Comparison of ENCODE assay signal across 8 mouse cellular contexts in the genomic region with DNA sequence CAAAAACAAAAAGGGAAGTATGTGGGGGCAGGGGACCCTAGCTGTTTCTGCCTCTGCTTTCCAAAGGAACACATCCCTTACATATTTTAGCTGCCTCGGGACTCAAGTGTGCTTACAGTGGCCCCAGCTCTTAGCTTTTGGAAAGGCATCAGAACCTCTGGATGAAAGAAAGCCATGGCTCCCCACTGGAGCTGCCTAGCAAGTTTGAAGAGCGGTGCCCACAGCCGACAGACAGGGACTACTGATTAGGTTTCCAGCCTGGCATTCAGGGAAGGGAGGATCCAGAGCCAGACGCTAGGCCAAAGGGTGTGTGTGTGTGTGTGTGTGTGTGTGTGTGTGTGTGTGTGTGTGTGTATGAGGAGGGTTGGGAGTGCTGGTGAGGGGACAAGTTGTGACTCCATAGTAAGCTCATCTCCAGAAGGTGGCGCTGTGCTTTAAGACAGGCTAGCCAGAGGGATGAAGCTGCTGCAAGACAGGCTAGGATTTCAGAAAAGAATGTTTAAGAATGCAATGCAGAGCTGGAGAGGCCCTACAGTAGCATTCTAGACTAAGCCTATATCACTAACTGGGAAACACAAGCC.
DNase-seq lines count a peak whose midpoint lies in the region; ATAC-seq and TF ChIP-seq lines count a peak whose summit lies in the region.

No protein-coding gene starts in this region.

- no peak for TF ChIP-seq EP300 in MEL (IDR thresholded peaks at IDR 0.05; ENCODE audit: low read depth in 1 of 2, low read length in 2 of 2)

- H3K27ac ChIP-seq in MEL (ENCODE audit: control insufficient read depth, low read depth, low read length): no peak overlapping the region
- no peak overlapping the region for H3K27ac ChIP-seq in forebrain, embryonic 14.5 days (ENCODE audit: low read depth, low read length)

- peak; percentile 36 to 66 (median 66); a peak in 5 of 6 replicates for TF ChIP-seq CTCF in MEL (IDR thresholded peaks at IDR 0.05 in 2 of 3, conservative IDR thresholded peaks at IDR 0.05 in 1 of 3; ENCODE audit: control insufficient read depth in 1 of 3, insufficient read depth in 1 of 3, low read depth in 2 of 3, low read length in 3 of 3, poor library complexity in 1 of 3, severe bottlenecking in 1 of 3)

- H3K4me1 ChIP-seq in MEL (ENCODE audit: control insufficient read depth in 1 of 2, insufficient read depth in 2 of 2, low read length in 2 of 2): peaks cover 0 to 7% of the 10 kb centered on the region in 2 experiments; a peak in 2 of 4 replicates
- H3K4me1 ChIP-seq in forebrain, embryonic 14.5 days (ENCODE audit: control insufficient read depth, insufficient read depth, low read length): peaks cover 6% of the 10 kb centered on the region

- H3K36me3 ChIP-seq in MEL (ENCODE audit: control insufficient read depth in 1 of 2, insufficient read depth in 2 of 2, low read length in 2 of 2): peaks cover 0 to 5% of the 10 kb centered on the region in 2 experiments; a peak in 2 of 4 replicates
- no peaks in the 10 kb centered on the region for H3K36me3 ChIP-seq in forebrain, embryonic 14.5 days (ENCODE audit: control insufficient read depth, insufficient read depth, low read length)

- intact Hi-C loops in heart, postnatal 36 days (cut with DNase I): loop anchor here (1.0 to 2.0 kb wide), 3 partner anchors 202 to 592 kb away; no protein-coding TSS in a partner anchor

- H3K9me3 ChIP-seq in MEL (replicated peaks; ENCODE audit: insufficient read depth, low read length): no peaks in the 10 kb centered on the region
- no peaks in the 10 kb centered on the region for H3K9me3 ChIP-seq in forebrain, embryonic 14.5 days (replicated peaks; ENCODE audit: control insufficient read depth, low read length)

- peak; percentile 69 for DNase-seq in MEL (ENCODE audit: low read depth, low spot score)
- DNase-seq in forebrain, embryonic 14.5 days (ENCODE audit: low spot score): peak; percentile 96
- peak; percentile 69 to 71 for DNase-seq in heart, postnatal 36 days
- DNase-seq in layer of hippocampus, adult 18-20 months (ENCODE audit: low spot score in 2 of 2): peak; percentile 73 to 91
- DNase-seq in lung, adult 18-20 months: peak; percentile 47 to 69
- peak; percentile 43 for DNase-seq in ovary, postnatal 10 days (ENCODE audit: low spot score)
- peak; percentile 75 for DNase-seq in thymus, postnatal 14 days

- H3K27me3 ChIP-seq in MEL (ENCODE audit: control insufficient read depth in 1 of 2, insufficient read depth in 2 of 2, low read length in 2 of 2): no peaks in the 10 kb centered on the region; a peak in 1 of 4 replicates
- no peaks in the 10 kb centered on the region for H3K27me3 ChIP-seq in forebrain, embryonic 14.5 days (replicated peaks; ENCODE audit: control insufficient read depth, insufficient read depth, low read length)

- no peaks in the 10 kb centered on the region for H3K79me2 ChIP-seq in MEL (ENCODE audit: control insufficient read depth, insufficient read depth, low read length, poor library complexity)

- WGBS in forebrain, embryonic 14.5 days: 9% methylated on average over 5 of the region's 5 CpGs

- H3K4me3 ChIP-seq in MEL (ENCODE audit: control insufficient read depth in 1 of 2, insufficient read depth in 1 of 2, low read depth in 2 of 2, low read length in 2 of 2): no peak overlapping the region
- no peak overlapping the region for H3K4me3 ChIP-seq in forebrain, embryonic 14.5 days (ENCODE audit: low read depth, low read length)

- no peak for TF ChIP-seq POLR2A in MEL (IDR thresholded peaks at IDR 0.05; ENCODE audit: control insufficient read depth in 1 of 2, insufficient read depth in 1 of 2, low read depth in 1 of 2, low read length in 2 of 2, poor library complexity in 1 of 2)

- H3K9ac ChIP-seq in MEL (ENCODE audit: control insufficient read depth, low read depth, low read length, poor library complexity, severe bottlenecking): no peak overlapping the region
- no peak overlapping the region for H3K9ac ChIP-seq in forebrain, embryonic 14.5 days (ENCODE audit: low read length)

- H3K4me2 ChIP-seq in forebrain, embryonic 14.5 days (ENCODE audit: low read length): no peak overlapping the region

- TF ChIP-seq RAD21 in MEL (IDR thresholded peaks at IDR 0.05; ENCODE audit: low read depth, low read length): peak; percentile 53

- 0 out of 2 replicates have a peak, but pooled peaks have one; percentile 39 for ATAC-seq in cerebellum, adult (ENCODE audit: insufficient number of reproducible peaks, low FRiP score, low TSS enrichment)
- ATAC-seq in forebrain, embryonic 14.5 days: peak; percentile 90

TF ChIP-seq in MEL, 35 proteins besides CTCF, POLR2A, EP300 and RAD21:
- no peak for TF ChIP-seq E2F4 (IDR thresholded peaks at IDR 0.05; ENCODE audit: borderline replicate concordance, low read depth, low read length)
- no peak for TF ChIP-seq MAFK (IDR thresholded peaks at IDR 0.05; ENCODE audit: borderline replicate concordance, low read depth, low read length)
- no peak for TF ChIP-seq POLR2AphosphoS2 (IDR thresholded peaks at IDR 0.05; ENCODE audit: low read length)
- TF ChIP-seq ZC3H11A (IDR thresholded peaks at IDR 0.05; ENCODE audit: low read depth, low read length): 0 out of 2 replicates have a peak, but pooled peaks have one; percentile 42
- TF ChIP-seq POLR2AphosphoS5 (IDR thresholded peaks at IDR 0.05; ENCODE audit: borderline replicate concordance, low read depth, low read length): no peak
- TF ChIP-seq ZMIZ1 (IDR thresholded peaks at IDR 0.05; ENCODE audit: low read depth, low read length): no peak
- TF ChIP-seq NELFE (IDR thresholded peaks at IDR 0.05; ENCODE audit: low read depth, low read length): no peak
- TF ChIP-seq SMC3 (IDR thresholded peaks at IDR 0.05; ENCODE audit: low read depth, low read length): peak; percentile 73
- no peak for TF ChIP-seq MXI1 (IDR thresholded peaks at IDR 0.05; ENCODE audit: low read depth, low read length)
- no peak for TF ChIP-seq CHD2 (IDR thresholded peaks at IDR 0.05; ENCODE audit: low read length)
- TF ChIP-seq ZNF384 (IDR thresholded peaks at IDR 0.05; ENCODE audit: low read depth, low read length): no peak

Comparison
In these comparisons a context has a peak if more than half of its experiments do, and no peak if none do; other contexts are left out.
1. DNase-seq: peak in every context shown above with its lines; median percentile 96 in forebrain, embryonic 14.5 days; 82 in layer of hippocampus, adult 18-20 months; 75 in thymus, postnatal 14 days; 70 in heart, postnatal 36 days; 69 in MEL; 58 in lung, adult 18-20 months; 43 in ovary, postnatal 10 days.